Mouse (Mus musculus): ENCODE results near the gene Espn.

GRCm38 (mm10) chr4:152151966-152152544 is at the start of gene Espn:
- TF ChIP-seq CTCF (conservative IDR thresholded peaks at IDR 0.05; ENCODE audit: insufficient read depth, insufficient read length, low read depth, low read length) (no peak), POLR2A (IDR thresholded peaks at IDR 0.05; ENCODE audit: low read depth, low read length) (no peak)

Data from kidney, adult 2 months (tissue).